Mouse (Mus musculus): Measurements from ENCODE around the gene Slamf6. TPM values are rescaled to one million over a fixed set of nuclear protein-coding genes. Genes with fewer than 3 reads are reported as not detected.
A peak's percentile ranks its signal among the peaks of the same experiment; 100 is the strongest.
"Not testable (repeated sequence)": the region's sequence is repeated elsewhere in the genome, so short reads cannot be mapped to it uniquely, and the experiment has no call there.

Slamf6 gene
- polyA plus RNA-seq, 1 experiment from 2014 or later, result 0.08 TPM

GRCm38 (mm10) chr1:171969221-171969620 lies 51.9 kb downstream of the Slamf6 start:
- Histone ChIP-seq H3K27ac (no peak overlapping the region), H3K9me3 (no peaks in the 10 kb centered on the region), H3K36me3 (no peaks in the 10 kb centered on the region), H3K4me1 (no peaks in the 10 kb centered on the region), H3K27me3 (ENCODE audit: insufficient read depth, poor library complexity, severe bottlenecking) (no peaks in the 10 kb centered on the region), H3K4me3 (no peak overlapping the region)
- WGBS, result 84% methylated on average over 6 of the region's 6 CpGs
- peak; percentile 74 for DNase-seq (ENCODE audit: low spot score)

DNA sequence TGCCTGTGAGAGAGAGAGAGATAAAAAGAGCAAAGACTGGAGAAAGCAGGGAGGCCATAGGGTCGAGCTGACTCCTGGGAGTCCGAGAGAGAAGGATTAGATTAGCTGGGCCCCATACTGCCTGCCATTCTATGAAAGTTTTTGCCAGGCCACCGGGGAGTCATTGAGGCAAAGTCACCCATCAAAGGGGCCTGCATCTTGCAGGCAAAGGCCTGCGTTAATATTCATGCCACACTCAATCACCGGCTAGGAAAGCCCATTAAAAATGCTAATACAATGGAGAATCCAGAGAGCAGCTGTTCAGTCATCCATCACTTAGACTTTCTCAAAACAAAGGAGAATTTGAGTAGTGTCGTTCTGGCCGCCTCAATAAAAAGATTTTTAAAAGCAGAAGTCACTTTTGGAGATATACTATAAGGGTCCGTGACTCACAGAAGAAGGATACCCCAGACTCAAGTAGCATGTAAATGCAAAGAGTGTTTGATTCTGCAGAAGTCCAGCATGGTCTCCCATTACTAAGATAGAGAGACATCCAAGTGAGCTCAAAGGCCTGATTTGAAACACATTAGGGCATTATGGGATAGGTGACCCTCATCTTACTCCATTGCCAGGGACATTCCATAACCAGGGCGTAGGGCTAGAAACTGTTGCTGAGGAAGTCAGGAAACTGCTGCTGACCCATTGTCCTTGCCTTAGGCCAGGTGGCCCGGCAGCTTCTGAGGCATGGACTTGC lies 53.7 kb downstream of the Slamf6 start:
- Histone ChIP-seq H3K9me3 (no peaks in the 10 kb centered on the region), H3K27me3 (ENCODE audit: insufficient read depth, poor library complexity, severe bottlenecking) (no peaks in the 10 kb centered on the region), H3K4me1 (no peaks in the 10 kb centered on the region), H3K36me3 (no peaks in the 10 kb centered on the region), H3K4me3 (no peak overlapping the region), H3K27ac (no peak overlapping the region)
- WGBS, result 66% methylated on average over 10 of the region's 10 CpGs
- peak; percentile 45 for DNase-seq (ENCODE audit: low spot score)

DNA sequence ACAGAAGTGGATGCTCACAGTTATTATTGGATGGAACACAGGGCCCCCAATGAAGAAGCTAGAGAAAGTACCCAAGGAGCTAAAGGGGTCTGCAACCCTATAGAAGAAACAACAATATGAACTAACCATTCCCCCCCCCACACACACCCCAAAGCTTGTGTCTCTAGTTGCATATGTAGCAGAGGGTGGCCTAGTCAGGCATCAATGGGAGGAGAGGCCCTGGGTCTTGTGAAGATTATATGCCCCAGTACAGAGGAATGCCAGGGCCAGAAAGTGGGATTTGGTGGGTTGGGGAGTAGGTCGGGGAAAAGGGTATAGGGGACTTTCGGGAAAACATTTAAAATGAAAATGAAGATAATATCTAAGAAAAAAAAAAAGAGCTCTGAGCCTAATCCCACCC lies 57.0 kb downstream of the Slamf6 start:
- not testable (repeated sequence) for H3K27me3 ChIP-seq (ENCODE audit: insufficient read depth, poor library complexity, severe bottlenecking); H3K4me1 ChIP-seq; H3K36me3 ChIP-seq; H3K4me3 ChIP-seq; H3K27ac ChIP-seq; H3K9me3 ChIP-seq
- 90% methylated on average over 2 of the region's 2 CpGs for WGBS
- peak; percentile 63 for DNase-seq (ENCODE audit: low spot score)

DNA sequence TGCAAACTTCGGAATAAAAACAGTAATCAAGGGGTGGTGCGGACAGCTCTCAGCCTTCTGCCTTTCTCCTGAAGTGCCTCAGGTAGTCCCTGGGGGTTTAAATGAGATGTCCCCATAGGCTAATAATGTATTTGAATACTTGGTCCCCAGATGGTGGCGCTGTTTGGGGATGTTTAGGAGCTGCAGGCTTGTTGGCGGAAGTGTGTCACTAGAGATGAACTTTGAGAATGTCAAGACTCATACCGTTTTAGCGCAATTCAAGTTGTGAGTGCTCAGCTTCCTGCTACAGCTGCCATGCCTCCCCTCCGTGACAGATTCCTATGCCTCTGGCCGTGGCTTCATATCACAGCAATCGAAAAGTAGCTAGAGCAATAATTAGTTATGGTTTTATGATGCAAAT lies 58.1 kb downstream of the Slamf6 start:
- no peak overlapping the region for H3K27ac ChIP-seq
- no peaks in the 10 kb centered on the region for H3K9me3 ChIP-seq
- no peaks in the 10 kb centered on the region for H3K27me3 ChIP-seq (ENCODE audit: insufficient read depth, poor library complexity, severe bottlenecking)
- H3K36me3 ChIP-seq, result no peaks in the 10 kb centered on the region
- 86% methylated on average over 9 of the region's 9 CpGs for WGBS
- peak; percentile 54 for DNase-seq (ENCODE audit: low spot score)
- H3K4me1 ChIP-seq, result no peaks in the 10 kb centered on the region
- H3K4me3 ChIP-seq, result no peak overlapping the region

DNA sequence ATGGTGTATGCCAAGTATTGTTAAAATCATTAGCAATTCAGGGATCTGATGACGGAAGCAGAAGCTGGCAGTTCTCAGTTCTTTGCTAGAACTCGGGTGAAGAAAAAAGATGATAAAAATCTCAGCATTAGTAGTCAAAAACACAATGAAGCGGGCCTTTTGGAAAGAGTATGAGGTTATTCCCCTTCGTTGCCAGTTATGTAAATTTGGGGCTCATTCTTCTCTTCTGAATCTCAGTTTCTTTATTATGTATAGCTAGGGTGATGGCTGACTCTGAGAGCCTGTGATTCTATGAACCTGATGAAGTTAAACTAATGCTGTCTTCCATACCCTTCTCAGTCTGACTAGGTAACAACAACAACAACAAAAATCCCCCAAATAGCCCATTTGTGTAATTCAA lies 58.5 kb downstream of the Slamf6 start:
- Histone ChIP-seq H3K4me3 (no peak overlapping the region), H3K9me3 (no peaks in the 10 kb centered on the region), H3K27ac (no peak overlapping the region), H3K4me1 (no peaks in the 10 kb centered on the region), H3K36me3 (no peaks in the 10 kb centered on the region), H3K27me3 (ENCODE audit: insufficient read depth, poor library complexity, severe bottlenecking) (no peaks in the 10 kb centered on the region)
- 88% methylated on average over 4 of the region's 4 CpGs for WGBS
- no peak for DNase-seq (ENCODE audit: low spot score)

DNA sequence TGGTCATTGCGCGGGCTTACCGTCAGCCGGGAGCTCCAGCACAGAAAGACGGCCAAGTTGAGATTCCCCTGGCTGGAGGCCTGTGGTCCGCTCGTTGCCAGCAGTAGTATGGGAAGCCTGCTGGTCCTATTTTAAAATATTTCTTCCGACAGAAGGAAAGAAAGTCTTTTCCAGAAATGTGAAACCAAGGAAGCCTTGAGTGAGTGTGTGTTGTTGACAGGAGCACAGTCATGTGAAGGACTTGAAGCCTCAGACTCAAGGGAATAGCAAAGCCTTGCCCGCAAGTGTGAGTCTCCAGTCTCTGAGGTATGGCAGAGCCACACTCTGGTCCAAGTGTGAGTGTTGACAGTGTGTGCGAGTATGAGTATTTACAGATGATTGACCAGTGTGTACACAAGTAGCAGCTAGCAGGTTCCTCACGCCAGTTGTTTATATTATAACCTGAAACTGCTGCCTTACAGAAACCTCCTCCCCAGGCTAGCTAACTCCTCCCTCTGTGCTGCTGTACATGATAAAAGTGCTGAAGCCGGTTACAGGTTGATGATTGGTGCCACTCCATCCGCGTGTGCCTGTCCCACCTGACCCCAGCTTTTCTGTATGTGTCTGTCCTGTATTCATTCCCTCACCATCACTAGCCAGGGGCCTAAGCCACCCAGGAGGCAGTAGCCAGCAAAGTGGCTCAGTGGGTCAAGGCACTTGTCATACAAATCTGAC lies 59.7 kb downstream of the Slamf6 start:
- Histone ChIP-seq H3K4me3 (no peak overlapping the region), H3K27ac (no peak overlapping the region), H3K9me3 (no peaks in the 10 kb centered on the region), H3K4me1 (no peaks in the 10 kb centered on the region), H3K27me3 (ENCODE audit: insufficient read depth, poor library complexity, severe bottlenecking) (no peaks in the 10 kb centered on the region), H3K36me3 (no peaks in the 10 kb centered on the region)
- WGBS, result 89% methylated on average over 14 of the region's 14 CpGs
- DNase-seq (ENCODE audit: low spot score), result peak; percentile 38

DNA sequence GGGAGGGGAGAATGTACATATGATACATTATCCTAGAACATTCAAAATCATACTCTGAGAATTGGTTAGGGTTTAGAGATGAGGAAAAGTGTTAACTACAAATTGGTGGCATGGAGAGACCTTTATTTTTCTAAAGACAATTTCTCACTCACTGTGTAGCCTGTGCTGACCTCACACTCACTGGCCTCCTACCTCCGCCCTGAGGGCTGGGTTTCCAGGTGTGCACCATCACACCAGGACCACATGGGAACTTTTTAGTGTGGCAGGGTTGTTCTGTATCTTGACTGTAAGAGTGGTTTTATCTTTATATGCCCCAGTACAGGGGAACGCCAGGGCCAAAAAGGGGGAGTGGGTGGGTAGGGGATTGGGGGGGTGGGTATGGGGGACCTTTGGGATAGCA lies 60.6 kb downstream of the Slamf6 start:
- no peaks in the 10 kb centered on the region for H3K27me3 ChIP-seq (ENCODE audit: insufficient read depth, poor library complexity, severe bottlenecking)
- no peaks in the 10 kb centered on the region for H3K36me3 ChIP-seq
- no peak overlapping the region for H3K27ac ChIP-seq
- 82% methylated on average over 2 of the region's 2 CpGs for WGBS
- no peaks in the 10 kb centered on the region for H3K9me3 ChIP-seq
- no peak overlapping the region for H3K4me3 ChIP-seq
- no peaks in the 10 kb centered on the region for H3K4me1 ChIP-seq
- peak; percentile 52 for DNase-seq (ENCODE audit: low spot score)

DNA sequence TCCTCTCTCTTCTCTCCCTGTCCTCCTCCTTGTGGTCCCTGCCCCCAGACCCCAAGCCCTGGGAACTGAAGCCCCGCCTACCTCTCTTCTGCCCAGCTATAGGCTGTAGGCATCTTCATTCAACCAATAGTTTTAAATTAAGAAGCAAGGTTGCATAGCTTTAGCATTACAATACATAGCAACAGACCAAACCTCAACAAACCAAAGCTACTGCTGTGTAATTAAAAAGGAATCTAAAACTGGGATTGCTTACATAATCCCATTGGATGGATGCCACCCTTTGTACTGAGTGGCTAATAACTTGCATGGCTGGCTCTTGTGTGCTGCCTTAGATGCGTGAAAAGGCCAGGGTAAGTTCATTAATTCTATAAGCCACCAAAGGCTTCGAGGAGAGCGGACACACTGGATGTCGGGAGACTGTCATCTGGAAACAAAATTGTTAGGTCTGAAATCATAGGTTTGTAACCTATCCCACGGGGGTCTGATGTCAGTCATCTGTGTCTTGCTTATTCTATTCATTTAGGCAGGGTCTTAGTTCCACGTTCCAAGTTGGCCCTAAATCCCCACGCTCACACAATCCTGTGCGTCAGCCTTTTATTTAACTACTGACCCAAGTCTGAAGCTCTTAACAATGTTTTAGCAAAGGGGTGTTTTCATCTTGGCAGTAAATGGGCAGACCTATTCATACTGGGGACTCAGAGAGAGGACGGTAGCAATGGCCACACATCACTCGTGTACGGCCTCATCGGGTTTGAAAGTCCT lies 62.8 kb downstream of the Slamf6 start:
- Histone ChIP-seq H3K36me3 (no peaks in the 10 kb centered on the region), H3K4me3 (no peak overlapping the region), H3K27ac (no peak overlapping the region), H3K4me1 (no peaks in the 10 kb centered on the region), H3K27me3 (ENCODE audit: insufficient read depth, poor library complexity, severe bottlenecking) (no peaks in the 10 kb centered on the region), H3K9me3 (no peaks in the 10 kb centered on the region)
- peak; percentile 54 for DNase-seq (ENCODE audit: low spot score)
- 90% methylated on average over 13 of the region's 13 CpGs for WGBS

DNA sequence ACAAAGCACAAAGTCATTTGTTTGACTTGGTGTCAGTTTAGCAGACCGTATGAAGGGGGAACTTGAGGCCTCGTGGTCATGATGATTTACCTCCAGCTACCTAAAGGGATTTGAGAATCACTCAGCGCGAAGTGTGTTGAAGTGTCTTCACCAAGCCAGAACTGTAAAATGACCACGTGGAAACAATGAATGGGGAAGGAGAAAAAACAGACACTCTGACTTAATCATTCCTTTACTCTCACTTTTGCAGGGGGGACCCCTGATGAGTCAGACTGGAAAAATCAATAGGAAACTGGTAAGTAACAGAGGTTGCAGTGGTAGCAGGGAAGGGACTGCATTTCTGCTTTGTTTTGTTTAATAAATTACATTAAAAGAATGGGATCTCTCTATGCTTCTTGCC lies 64.9 kb downstream of the Slamf6 start:
- no peak overlapping the region for H3K4me3 ChIP-seq
- H3K9me3 ChIP-seq, result no peaks in the 10 kb centered on the region
- H3K4me1 ChIP-seq, result no peaks in the 10 kb centered on the region
- 64% methylated on average over 5 of the region's 5 CpGs for WGBS
- no peaks in the 10 kb centered on the region for H3K27me3 ChIP-seq (ENCODE audit: insufficient read depth, poor library complexity, severe bottlenecking)
- no peaks in the 10 kb centered on the region for H3K36me3 ChIP-seq
- H3K27ac ChIP-seq, result no peak overlapping the region
- DNase-seq (ENCODE audit: low spot score), result peak; percentile 28

DNA sequence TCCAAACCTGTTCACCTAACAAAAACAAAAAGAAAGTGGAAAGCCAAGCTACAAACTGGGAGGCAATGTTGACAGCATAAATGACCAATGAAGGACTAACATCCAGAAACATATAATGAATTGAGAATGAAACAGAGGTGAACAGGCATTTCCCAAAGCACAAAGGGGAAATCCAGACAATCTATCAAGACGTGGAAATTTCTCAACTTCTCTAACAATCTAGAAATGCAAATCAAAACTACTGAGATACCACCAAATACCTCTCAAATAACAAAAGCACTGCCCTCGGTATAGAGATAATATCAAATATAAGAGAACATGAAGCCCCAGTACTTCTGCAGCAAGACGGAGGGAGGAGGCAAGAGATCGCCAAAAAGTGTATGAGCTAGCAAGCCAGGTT lies 65.4 kb downstream of the Slamf6 start:
- DNase-seq (ENCODE audit: low spot score), result no peak
- Histone ChIP-seq H3K4me1 (no peaks in the 10 kb centered on the region), H3K9me3 (no peaks in the 10 kb centered on the region), H3K27ac (no peak overlapping the region), H3K4me3 (no peak overlapping the region), H3K27me3 (ENCODE audit: insufficient read depth, poor library complexity, severe bottlenecking) (no peaks in the 10 kb centered on the region), H3K36me3 (no peaks in the 10 kb centered on the region)
- 76% methylated on average over 4 of the region's 4 CpGs for WGBS

DNA sequence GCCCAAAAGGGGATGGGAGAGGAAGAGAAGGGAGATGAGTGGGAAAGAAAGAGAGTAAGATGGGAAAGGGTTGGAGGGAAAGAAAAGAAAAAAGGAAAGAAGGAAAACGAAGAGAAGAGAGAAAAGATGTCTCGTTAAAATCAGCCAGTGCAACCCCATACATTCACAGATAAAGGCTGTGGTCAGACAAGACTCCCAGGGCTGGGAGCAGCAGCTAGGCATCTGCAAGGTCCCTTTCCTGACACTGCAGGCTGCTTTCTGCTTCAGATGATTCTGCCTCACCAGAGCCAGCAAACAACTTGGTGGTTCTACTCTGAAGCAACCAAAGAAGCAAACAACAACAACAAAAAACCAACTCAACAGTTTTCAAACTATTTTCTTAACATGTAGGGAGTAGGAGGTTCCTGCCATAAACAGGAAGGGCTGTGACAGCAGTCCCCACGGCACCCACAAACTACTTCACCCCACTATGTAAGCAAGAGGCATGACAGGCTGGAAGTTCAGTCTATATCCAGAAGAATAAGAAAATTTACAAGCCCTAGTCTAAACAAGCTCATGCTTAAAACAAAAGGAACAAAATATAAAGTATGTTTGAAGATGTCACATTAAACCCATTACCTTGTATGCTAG lies 66.2 kb downstream of the Slamf6 start:
- Histone ChIP-seq H3K4me3 (no peak overlapping the region), H3K9me3 (no peaks in the 10 kb centered on the region), H3K4me1 (no peaks in the 10 kb centered on the region), H3K36me3 (no peaks in the 10 kb centered on the region), H3K27me3 (ENCODE audit: insufficient read depth, poor library complexity, severe bottlenecking) (no peaks in the 10 kb centered on the region), H3K27ac (no peak overlapping the region)
- peak; percentile 20 for DNase-seq (ENCODE audit: low spot score)
- 62% methylated on average over 3 of the region's 3 CpGs for WGBS

- Histone ChIP-seq H3K27me3 (ENCODE audit: insufficient read depth, poor library complexity, severe bottlenecking) (no peaks in the 10 kb centered on the region), H3K27ac (no peak overlapping the region), H3K4me1 (no peaks in the 10 kb centered on the region), H3K4me3 (no peak overlapping the region), H3K36me3 (no peaks in the 10 kb centered on the region), H3K9me3 (no peaks in the 10 kb centered on the region)
- 82% methylated on average over 1 of the region's 1 CpGs for WGBS
- peak; percentile 68 for DNase-seq (ENCODE audit: low spot score)
Observed at GRCm38 (mm10) chr1:171984121-171984520, 66.8 kb downstream of the Slamf6 start.

DNA sequence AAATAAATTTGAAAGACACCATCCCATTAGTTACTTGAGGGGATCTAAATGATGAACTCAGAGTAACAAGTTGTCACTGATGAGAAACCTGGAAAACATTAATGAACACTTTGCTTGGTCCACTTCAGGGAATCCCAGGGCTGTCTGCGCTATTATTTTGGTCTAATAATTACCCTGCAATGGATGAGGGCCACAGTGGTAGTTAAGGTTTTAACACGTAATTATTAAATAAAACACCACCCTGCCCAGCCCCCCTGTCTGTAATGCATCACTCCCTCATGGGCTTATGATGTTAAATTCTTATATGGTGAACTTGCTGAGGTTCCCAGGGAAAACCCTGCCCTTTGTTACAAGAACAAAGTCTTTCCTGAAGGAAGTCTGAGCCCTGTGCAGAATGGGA lies 74.6 kb downstream of the Slamf6 start:
- Histone ChIP-seq H3K4me3 (no peak overlapping the region), H3K27ac (no peak overlapping the region), H3K9me3 (no peaks in the 10 kb centered on the region), H3K27me3 (ENCODE audit: insufficient read depth, poor library complexity, severe bottlenecking) (no peaks in the 10 kb centered on the region), H3K36me3 (no peaks in the 10 kb centered on the region), H3K4me1 (peaks cover 16% of the 10 kb centered on the region)
- 81% methylated on average over 2 of the region's 2 CpGs for WGBS
- no peak for DNase-seq (ENCODE audit: low spot score)
